Mouse (Mus musculus) heart, embryonic 14.5 days (tissue): ENCODE data around the gene Ift81. TPM values are rescaled to one million over a fixed set of nuclear protein-coding genes. Genes with fewer than 3 reads are reported as not detected.

ENCODE experiments used
- ATAC-seq: fragments of 200-750 bp; cut with Nextera tagmentation; 2 replicates; pipeline ENCODE4 v1.8.0; 2017; ENCODE audit warnings: low read depth, moderate TSS enrichment; ENCODE audit not compliant: insufficient number of reproducible peaks, insufficient read depth, low FRiP score
- H3K27ac ChIP-seq, 2 experiments: fragments of 200-500 bp in 1 of 2; fragments of 300-500 bp in 1 of 2; sonication (generic) in 1 of 2; replicated peaks in 1 of 2; 2 replicates each; pipeline ENCODE4 v1.5.1; 2012 to 2014; ENCODE audit warnings: low read depth in 2 of 2, low read length in 2 of 2, control low read depth in 1 of 2, mild to moderate bottlenecking in 1 of 2, mixed read lengths in 1 of 2; ENCODE audit not compliant: control insufficient read depth in 1 of 2, insufficient read depth in 1 of 2
- H3K27me3 ChIP-seq: fragments of 300-500 bp; sonication (generic); 2 replicates; pipeline ENCODE4 v1.6.1; 2014; ENCODE audit warnings: mild to moderate bottlenecking, low read length, control low read depth; ENCODE audit not compliant: control insufficient read depth, insufficient read depth
- H3K36me3 ChIP-seq: fragments of 300-500 bp; sonication (generic); 2 replicates; pipeline ENCODE4 v1.6.1; 2014; ENCODE audit warnings: mild to moderate bottlenecking, control low read depth, low read length, mixed read lengths; ENCODE audit not compliant: control insufficient read depth, insufficient read depth
- H3K4me1 ChIP-seq, 2 experiments: fragments of 200-500 bp in 1 of 2; fragments of 300-500 bp in 1 of 2; sonication (generic) in 1 of 2; 2 replicates each; pipeline ENCODE4 v1.6.1; 2012 to 2014; ENCODE audit warnings: low read length in 2 of 2, control low read depth in 1 of 2, mixed read lengths in 1 of 2; ENCODE audit not compliant: control insufficient read depth in 2 of 2, insufficient read depth in 2 of 2
- H3K4me2 ChIP-seq: fragments of 300-500 bp; sonication (generic); 2 replicates; pipeline ENCODE4 v1.6.1; 2014; ENCODE audit warnings: mild to moderate bottlenecking, low read length
- H3K4me3 ChIP-seq, 2 experiments: fragments of 200-500 bp in 1 of 2; fragments of 300-500 bp in 1 of 2; sonication (generic) in 1 of 2; 2 replicates each; pipeline ENCODE4 v1.5.1; 2012 to 2014; ENCODE audit warnings: low read length in 2 of 2, mild to moderate bottlenecking in 2 of 2, control low read depth in 1 of 2, low read depth in 1 of 2, moderate library complexity in 1 of 2; ENCODE audit not compliant: control insufficient read depth in 1 of 2, insufficient read depth in 1 of 2
- H3K9ac ChIP-seq: fragments of 300-500 bp; sonication (generic); 2 replicates; pipeline ENCODE4 v1.6.1; 2014; ENCODE audit warnings: mild to moderate bottlenecking, low read length
- H3K9me3 ChIP-seq: fragments of 300-500 bp; sonication (generic); 2 replicates; pipeline ENCODE4 v1.6.1; 2016; ENCODE audit warnings: low read length, control low read depth; ENCODE audit not compliant: control insufficient read depth
- WGBS: fragments of 180-500 bp; shearing (Covaris S2); extraction: QIAGEN DNeasy Blood & Tissue Kit; methylation state at CpG from one replicate; pipeline ENCODE4 v1.1.7; 2014; 5-methylcytosine and 5-hydroxymethylcytosine counted together
- polyA plus RNA-seq: library from polyadenylated mRNA; unstranded; fragments of >200 nt; fragmentation: Nextera tagmentation; extraction: Ambion mirVana; gene quantifications from 2 replicates; pipeline ENCODE4 v1.2.1, GENCODE M21; 2014

Ift81 gene
- polyA plus RNA-seq, 1 experiment from 2014 or later, result 41.2 TPM

DNA sequence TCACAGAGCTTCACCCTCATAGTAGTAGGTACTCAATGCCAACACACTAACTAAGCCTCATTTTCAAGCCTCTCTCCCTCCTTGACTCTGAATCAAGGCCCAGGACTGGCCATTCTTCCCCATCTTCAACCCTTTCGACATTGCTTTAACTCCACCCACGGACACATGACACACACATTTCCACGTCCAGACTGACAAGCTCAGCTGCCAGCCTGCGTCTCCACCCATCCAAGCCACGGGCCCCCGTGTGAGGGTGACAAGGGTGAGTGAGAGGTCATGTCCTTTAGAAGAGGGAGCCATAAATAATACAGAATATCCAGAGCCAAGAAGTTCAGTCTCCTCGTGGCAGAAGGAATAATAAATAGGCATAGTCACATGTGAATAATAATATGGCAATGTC lies 104.7 kb downstream of the Ift81 start:
- Histone ChIP-seq H3K4me3 (no peak overlapping the region), H3K4me1 (peaks cover 37 to 48% of the 10 kb centered on the region in 2 experiments), H3K27me3 (no peaks in the 10 kb centered on the region), H3K4me2 (peak overlapping the region; percentile 18; the same call in 1 of the 2 replicates), H3K9me3 (peaks cover 4% of the 10 kb centered on the region; the same call in 1 of the 2 replicates), H3K27ac (peak overlapping the region; percentile 30 to 77; a peak in 3 of 4 replicates), H3K36me3 (no peaks in the 10 kb centered on the region), H3K9ac (no peak overlapping the region; the same call in 1 of the 2 replicates)
- ATAC-seq, result peak; percentile 64
- WGBS, result 25% methylated on average over 7 of the region's 7 CpGs

DNA sequence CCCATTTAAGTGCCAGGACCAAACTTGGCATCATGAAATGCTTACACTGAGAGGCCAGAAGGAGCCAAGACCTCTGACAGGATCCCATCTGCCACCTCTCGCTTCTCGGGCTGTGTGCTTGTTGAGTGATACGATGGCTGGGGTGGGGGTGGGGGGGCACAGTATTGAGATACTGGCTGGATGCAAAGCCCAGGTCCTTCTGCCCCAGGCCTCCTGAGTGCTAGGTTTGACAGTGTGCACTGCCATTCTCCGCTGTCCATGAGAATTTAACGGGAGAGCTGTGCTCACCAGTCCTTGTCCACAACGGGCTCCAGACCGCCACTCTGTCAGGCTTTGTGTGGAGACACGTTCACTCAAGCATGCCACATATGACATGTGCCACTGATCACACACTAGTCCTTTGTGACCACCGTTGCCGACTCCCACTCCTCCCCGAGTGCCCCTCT lies 105.4 kb downstream of the Ift81 start:
- no peak overlapping the region for H3K4me3 ChIP-seq
- H3K9ac ChIP-seq, result no peak overlapping the region
- H3K4me2 ChIP-seq, result no peak overlapping the region
- H3K9me3 ChIP-seq, result peaks cover 4% of the 10 kb centered on the region; the same call in 1 of the 2 replicates
- H3K4me1 ChIP-seq, result peaks cover 32 to 41% of the 10 kb centered on the region in 2 experiments
- no peaks in the 10 kb centered on the region for H3K27me3 ChIP-seq
- no peak for ATAC-seq
- peak overlapping the region; percentile 17 to 77; a peak in 3 of 4 replicates for H3K27ac ChIP-seq
- 65% methylated on average over 11 of the region's 11 CpGs for WGBS
- H3K36me3 ChIP-seq, result no peaks in the 10 kb centered on the region

DNA sequence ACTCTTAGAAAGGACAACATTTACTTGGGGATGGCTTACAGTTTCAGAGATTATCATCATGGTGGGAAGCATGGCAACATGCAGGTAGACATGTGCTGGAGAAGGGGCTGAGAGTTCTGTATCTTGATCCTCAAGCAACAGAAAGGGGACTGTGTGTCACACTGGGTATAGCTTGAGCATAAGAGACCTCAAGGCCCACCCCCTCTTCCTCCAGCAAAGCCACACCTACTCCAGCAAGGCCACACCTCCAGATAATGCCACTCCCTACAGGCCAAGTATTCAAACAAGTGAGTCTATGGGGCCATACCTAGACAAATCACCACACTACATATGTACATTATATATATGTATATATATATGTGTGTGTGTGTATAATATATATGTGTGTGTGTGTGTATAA lies 106.9 kb downstream of the Ift81 start:
- Histone ChIP-seq H3K27ac (no peak overlapping the region), H3K4me1 (peaks cover 32 to 44% of the 10 kb centered on the region in 2 experiments), H3K9me3 (peaks cover 4% of the 10 kb centered on the region; the same call in 1 of the 2 replicates), H3K9ac (no peak overlapping the region), H3K4me2 (no peak overlapping the region), H3K36me3 (no peaks in the 10 kb centered on the region), H3K27me3 (no peaks in the 10 kb centered on the region), H3K4me3 (no peak overlapping the region)
- no peak for ATAC-seq

DNA sequence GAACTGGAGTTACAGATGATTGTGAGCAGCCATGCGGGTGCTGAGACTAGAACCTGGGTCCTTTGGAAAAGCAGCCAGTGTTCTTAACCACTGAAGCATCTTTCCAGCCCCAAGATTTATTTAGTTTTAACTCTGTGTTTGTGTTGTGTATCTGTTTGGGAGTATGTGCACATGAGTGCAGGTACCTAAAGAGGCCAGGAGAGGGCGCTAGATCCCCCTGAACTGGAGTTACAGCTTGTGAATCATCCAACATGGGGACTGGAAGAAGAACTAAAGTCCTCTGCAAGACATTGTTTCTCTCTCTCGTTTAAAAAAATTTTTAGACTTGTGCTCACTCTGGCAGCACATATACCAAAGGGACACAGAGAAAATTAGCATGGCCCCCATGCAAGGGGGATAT lies 107.9 kb downstream of the Ift81 start:
- WGBS, result 85% methylated on average over 3 of the region's 3 CpGs
- no peak for ATAC-seq
- Histone ChIP-seq H3K9me3 (peaks cover 4% of the 10 kb centered on the region; the same call in 1 of the 2 replicates), H3K27me3 (no peaks in the 10 kb centered on the region), H3K9ac (no peak overlapping the region), H3K4me1 (peaks cover 26 to 35% of the 10 kb centered on the region in 2 experiments), H3K4me3 (no peak overlapping the region), H3K27ac (no peak overlapping the region), H3K4me2 (no peak overlapping the region), H3K36me3 (no peaks in the 10 kb centered on the region)

DNA sequence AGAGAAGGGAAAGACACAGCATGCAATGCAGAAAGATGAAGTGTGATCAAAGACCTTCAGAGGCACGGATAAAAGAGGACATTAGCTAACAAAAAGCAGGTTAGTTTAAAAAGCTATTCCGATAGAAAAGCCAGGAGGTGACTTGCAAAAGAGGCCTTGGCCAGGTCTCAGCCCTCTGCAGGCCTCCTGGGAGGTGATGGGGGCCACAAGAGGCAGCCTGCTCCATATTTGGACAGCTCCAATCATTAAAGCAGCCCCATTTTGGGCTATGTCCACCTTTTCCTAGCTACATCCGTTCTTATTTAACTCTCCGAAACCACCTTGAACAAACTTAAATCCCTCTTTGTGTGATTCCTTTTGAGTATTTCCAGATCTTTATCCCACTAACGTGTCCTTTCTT lies 108.8 kb downstream of the Ift81 start:
- 85% methylated on average over 5 of the region's 5 CpGs for WGBS
- Histone ChIP-seq H3K4me1 (peaks cover 17 to 26% of the 10 kb centered on the region in 2 experiments), H3K9me3 (peaks cover 4% of the 10 kb centered on the region; the same call in 1 of the 2 replicates), H3K9ac (no peak overlapping the region), H3K4me3 (no peak overlapping the region), H3K27ac (no peak overlapping the region), H3K27me3 (no peaks in the 10 kb centered on the region), H3K4me2 (no peak overlapping the region), H3K36me3 (peaks cover 4% of the 10 kb centered on the region)
- ATAC-seq, result no peak

DNA sequence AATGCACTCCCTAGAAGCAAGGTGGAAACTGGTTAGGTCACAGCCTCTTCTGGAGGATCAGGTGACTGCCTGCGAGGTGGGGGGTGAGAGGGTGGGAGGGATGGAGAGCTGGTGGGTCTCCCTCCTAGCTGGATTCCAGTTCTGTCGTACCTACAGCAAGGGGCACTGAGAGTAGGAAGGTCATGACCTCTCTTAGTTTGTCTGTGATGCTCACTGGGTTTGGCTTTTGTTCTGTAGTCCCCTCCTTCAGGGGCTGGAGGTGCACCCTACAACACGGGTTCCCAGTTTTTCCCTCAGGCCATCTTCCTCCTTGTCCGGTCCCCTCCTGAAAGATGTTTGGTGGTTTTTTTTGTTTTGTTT lies 110.6 kb downstream of the Ift81 start:
- ATAC-seq, result no peak
- no peaks in the 10 kb centered on the region for H3K27me3 ChIP-seq
- peaks cover 20% of the 10 kb centered on the region for H3K36me3 ChIP-seq
- peak overlapping the region; percentile 83; the same call in 1 of the 2 replicates for H3K4me2 ChIP-seq
- H3K4me1 ChIP-seq, result peaks cover 3 to 12% of the 10 kb centered on the region in 2 experiments; a peak in 3 of 4 replicates
- peaks cover 4% of the 10 kb centered on the region; the same call in 1 of the 2 replicates for H3K9me3 ChIP-seq
- H3K4me3 ChIP-seq, result no peak overlapping the region
- 0 out of 2 replicates have a peak overlapping the region, but pooled peaks have one; percentile 13 for H3K9ac ChIP-seq
- peak overlapping the region in 1 of 2 experiments; percentile 100; a peak in 1 of 4 replicates for H3K27ac ChIP-seq
- 52% methylated on average over 4 of the region's 4 CpGs for WGBS

DNA sequence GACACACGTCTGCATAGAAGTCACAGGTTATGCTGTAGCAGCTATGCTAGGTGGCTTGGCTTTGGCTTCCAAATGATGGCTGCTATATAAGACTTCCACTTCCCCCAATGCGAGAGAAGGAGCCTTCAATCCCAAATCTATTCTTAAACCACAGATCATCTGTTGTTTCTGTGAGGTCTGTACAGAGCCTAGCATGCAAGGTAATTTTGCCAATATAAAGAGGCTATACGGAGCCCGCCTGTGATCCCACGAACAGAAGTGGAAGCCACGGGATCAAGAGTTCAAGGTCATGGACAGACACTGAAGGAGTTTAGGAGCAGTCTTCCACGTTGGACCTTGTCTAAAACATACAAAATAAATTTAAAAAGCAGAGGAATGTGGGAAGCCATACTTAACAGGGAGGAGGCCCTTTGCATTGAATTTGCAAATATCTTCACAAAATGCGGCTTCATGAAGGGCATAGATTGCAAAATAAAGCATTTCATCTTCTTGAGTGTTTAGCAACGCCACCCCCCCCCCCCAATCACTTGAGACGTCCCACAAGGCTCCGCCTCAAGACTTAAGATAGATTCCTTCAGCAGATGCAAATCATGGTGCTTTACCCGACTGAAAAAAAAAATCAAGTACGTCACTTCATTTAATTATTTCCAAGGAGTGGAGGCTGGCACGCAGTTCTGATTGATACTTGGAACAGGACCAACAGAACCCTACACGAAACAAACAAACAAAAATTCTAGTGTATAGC lies 111.1 kb downstream of the Ift81 start:
- Histone ChIP-seq H3K27me3 (no peaks in the 10 kb centered on the region), H3K4me2 (peak overlapping the region; percentile 83), H3K9me3 (peaks cover 4% of the 10 kb centered on the region; the same call in 1 of the 2 replicates), H3K4me3 (peak overlapping the region; percentile 81 to 98), H3K36me3 (peaks cover 24% of the 10 kb centered on the region), H3K27ac (peak overlapping the region; percentile 86 to 100), H3K4me1 (peaks cover 3 to 15% of the 10 kb centered on the region in 2 experiments; a peak in 3 of 4 replicates), H3K9ac (peak overlapping the region; percentile 99)
- ATAC-seq, result no peak
- WGBS, result 36% methylated on average over 15 of the region's 15 CpGs
